Mouse (Mus musculus) layer of hippocampus, adult 2 months (tissue): ENCODE data around the gene Arl15. TPM values are rescaled to one million over a fixed set of nuclear protein-coding genes. Genes with fewer than 3 reads are reported as not detected.

Experiments used
- DNase-seq, 2 experiments: peaks; one replicate each; pipeline ENCODE4 v3.0.0; 2022; ENCODE audit warnings: low spot score in 2 of 2
- H3K27ac ChIP-seq: fragments of 200-600 bp; 2 replicates; pipeline ENCODE4 v1.8.1; 2022
- H3K4me3 ChIP-seq: fragments of 200-600 bp; 2 replicates; pipeline ENCODE4 v1.8.1; 2022; ENCODE audit warnings: mild to moderate bottlenecking
- CTCF ChIP-seq: fragments of 200-600 bp; conservative IDR thresholded peaks from 2 replicates; pipeline ENCODE4 v1.8.1; 2022; ENCODE audit warnings: antibody characterized with exemption, mild to moderate bottlenecking, moderate library complexity
- total RNA-seq, 2 experiments: library from RNA; stranded (reverse); gene quantifications; 2 replicates each; pipeline ENCODE4 v1.2.3; 2021

The Arl15 gene
- total RNA-seq, 2 experiments from 2014 or later = 61.7 to 67.0 TPM

- no peak for DNase-seq
- Histone ChIP-seq H3K4me3 (no peak overlapping the region), H3K27ac (no peak overlapping the region)
- TF ChIP-seq CTCF = no peak
These were observed 190.2 kb downstream of the Arl15 start for GRCm38 (mm10) chr13:113984491-113984890.

DNA sequence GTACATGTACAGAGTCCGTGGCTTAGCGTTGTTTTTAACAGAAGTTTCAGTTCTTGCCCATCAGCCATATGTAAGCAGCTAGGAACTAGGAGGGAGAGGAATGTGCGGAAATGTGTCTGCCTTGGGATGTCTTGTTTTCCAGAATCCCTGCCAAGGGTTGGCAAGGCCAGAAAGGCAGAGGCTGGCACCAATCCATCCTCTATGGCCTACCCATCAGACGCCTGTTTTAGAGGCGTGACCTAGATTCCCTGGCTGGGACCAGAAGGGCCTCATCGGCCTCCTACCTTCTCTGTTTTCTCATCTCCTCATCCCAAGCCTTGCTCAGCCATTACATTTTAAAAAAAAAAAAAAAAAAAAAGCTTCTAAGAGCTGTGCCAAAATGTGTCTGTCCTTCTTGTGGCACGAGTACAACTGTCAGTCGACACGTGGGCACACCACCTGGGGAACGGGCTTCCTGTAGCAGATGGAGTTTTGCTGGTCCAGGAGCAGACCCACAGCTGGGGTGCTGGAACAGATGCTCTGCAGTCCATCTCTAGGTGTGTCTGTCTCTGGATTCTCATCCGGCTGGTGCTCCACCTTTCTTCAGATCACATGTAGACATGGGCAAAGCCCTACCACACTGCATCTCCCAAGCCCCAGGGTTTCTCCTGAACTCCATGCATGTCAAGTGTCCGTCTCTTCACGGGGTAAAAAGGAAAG is 192.7 kb downstream of the Arl15 start:
- Histone ChIP-seq H3K4me3 (no peak overlapping the region), H3K27ac (no peak overlapping the region)
- no peak for TF ChIP-seq CTCF
- DNase-seq = no peak

DNA sequence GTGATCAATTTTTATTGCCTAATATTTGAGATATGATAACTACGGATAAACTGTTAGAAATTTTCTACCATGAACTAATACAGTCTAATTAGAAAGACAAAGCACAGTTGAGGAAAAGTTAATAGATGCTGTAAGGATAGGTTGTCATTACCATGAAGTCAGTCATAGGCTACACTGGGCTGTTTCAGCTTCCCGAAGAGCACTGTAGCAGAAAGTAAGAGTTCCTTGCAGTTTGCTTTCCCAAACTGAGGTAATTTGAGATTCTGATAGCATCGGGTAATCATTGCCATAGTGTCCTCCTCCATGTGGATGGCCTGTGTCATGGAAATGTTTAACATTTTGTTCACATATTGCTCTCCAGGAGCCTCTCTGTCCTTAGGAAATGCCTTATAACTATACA is 195.9 kb downstream of the Arl15 start:
- H3K27ac ChIP-seq = no peak overlapping the region
- no peak for DNase-seq
- no peak for TF ChIP-seq CTCF
- H3K4me3 ChIP-seq = no peak overlapping the region

- Histone ChIP-seq H3K27ac (no peak overlapping the region), H3K4me3 (no peak overlapping the region)
- no peak for DNase-seq
- no peak for TF ChIP-seq CTCF
These were observed 196.4 kb downstream of the Arl15 start for GRCm38 (mm10) chr13:113990701-113991100.

DNA sequence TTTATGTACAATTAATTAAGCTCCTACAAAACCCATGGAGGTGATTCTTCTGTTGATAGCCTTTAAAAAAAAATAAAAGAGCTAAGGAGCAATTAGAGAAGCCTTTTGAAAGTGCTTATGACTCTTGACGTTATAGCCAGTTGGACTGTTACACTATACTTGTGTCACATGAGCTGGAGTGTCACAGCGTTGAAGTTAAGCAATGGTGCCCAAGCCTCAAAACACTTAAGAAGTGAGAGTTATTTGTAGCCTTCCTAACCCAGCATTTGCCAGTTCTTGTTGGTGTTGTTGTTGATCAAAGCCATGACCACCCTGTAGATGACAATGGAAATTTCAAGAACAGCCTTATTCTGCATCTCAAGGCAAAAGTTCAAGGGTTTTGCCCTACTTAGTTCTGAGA is 198.8 kb downstream of the Arl15 start:
- no peak overlapping the region for H3K27ac ChIP-seq
- no peak for TF ChIP-seq CTCF
- H3K4me3 ChIP-seq = no peak overlapping the region
- no peak for DNase-seq

DNA sequence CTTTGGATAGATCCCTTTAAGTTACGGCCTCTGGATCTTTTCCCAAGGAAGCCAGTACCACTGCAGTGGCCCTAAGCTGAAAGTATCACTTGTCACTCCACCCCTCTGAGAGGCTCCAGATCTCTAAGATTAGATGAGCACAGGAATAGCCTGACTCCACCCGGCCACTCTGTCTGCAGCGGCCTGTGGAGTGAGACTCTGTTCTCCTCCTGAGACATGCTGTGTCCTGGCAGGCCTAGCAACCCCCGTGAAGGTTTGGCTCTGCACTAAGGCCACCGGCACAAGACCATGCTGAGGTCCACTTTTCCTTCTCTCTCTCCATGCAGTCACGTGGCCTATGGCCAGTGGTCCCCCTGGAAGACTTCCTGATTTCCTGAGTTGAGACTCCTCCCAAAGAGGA is 200.3 kb downstream of the Arl15 start:
- H3K27ac ChIP-seq = no peak overlapping the region
- TF ChIP-seq CTCF = no peak
- DNase-seq = no peak
- H3K4me3 ChIP-seq = no peak overlapping the region

DNA sequence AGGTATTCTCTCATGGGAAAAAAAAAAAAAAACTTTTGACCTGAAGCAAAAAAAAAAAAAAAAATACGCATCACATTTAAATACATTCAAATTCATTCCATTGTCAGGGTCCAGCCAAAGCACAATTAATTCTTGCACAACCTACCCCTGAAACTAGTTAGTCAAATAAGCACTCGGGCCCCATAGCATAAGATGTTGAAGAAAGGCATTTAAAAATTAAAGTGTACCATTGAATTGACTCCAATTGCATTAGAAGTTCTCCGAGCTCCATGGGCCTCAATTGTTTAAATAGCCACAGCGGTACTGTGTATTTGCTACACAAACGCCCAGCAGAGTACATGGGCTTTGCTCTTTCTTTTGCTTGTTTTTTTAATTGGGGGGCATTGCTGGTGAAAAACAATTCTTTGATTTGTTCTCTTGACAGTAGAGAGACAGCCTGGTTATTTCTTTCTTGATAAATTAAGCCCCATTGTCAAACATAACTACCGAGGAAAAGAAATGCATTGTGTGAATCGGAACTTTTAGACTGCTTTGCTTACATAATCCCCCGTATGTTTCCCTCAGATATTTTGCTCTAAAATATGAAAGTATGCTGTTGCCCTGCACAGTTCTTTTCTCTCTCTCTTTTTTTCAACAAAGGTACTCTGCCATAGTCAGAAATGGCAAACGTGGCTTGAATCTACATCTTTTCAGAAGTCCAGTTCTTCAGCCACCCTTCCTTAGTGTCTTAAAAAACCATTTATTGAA is 201.4 kb downstream of the Arl15 start:
- Histone ChIP-seq H3K27ac (no peak overlapping the region), H3K4me3 (no peak overlapping the region)
- TF ChIP-seq CTCF = no peak
- DNase-seq = no peak

DNA sequence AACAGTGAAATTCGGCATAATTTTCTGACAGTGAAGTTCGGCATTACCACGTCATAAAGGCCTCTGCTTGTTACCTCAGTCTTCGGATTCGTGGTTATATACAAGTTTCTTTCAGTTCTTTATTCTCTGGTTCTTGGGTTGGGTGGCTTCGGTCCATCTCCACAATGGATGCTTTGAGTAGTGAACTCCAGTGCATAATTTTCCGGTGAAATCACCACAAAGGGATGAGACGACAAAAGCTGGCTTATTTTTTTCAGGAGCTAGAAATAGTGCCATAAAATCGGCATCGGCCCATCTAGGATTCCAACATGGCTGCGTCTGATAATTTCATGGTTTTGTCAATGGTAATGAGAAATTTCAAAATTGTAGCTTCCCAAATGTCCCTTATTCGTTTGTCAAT is 204.5 kb downstream of the Arl15 start:
- DNase-seq = no peak
- no peak overlapping the region for H3K27ac ChIP-seq
- TF ChIP-seq CTCF = no peak
- no peak overlapping the region for H3K4me3 ChIP-seq

GRCm38 (mm10) chr13:114003463-114003862 is 209.2 kb downstream of the Arl15 start:
- DNase-seq = no peak
- no peak overlapping the region for H3K27ac ChIP-seq
- no peak overlapping the region for H3K4me3 ChIP-seq
- TF ChIP-seq CTCF = no peak

GRCm38 (mm10) chr13:114004191-114004590 is 209.9 kb downstream of the Arl15 start:
- TF ChIP-seq CTCF = no peak
- no peak overlapping the region for H3K27ac ChIP-seq
- H3K4me3 ChIP-seq = no peak overlapping the region
- no peak for DNase-seq

GRCm38 (mm10) chr13:114009786-114010185 is 215.5 kb downstream of the Arl15 start:
- H3K4me3 ChIP-seq = no peak overlapping the region
- no peak overlapping the region for H3K27ac ChIP-seq
- no peak for DNase-seq
- TF ChIP-seq CTCF = no peak

- DNase-seq = no peak
- Histone ChIP-seq H3K4me3 (no peak overlapping the region), H3K27ac (no peak overlapping the region)
- no peak for TF ChIP-seq CTCF
These were observed 216.2 kb downstream of the Arl15 start for GRCm38 (mm10) chr13:114010521-114010920.

DNA sequence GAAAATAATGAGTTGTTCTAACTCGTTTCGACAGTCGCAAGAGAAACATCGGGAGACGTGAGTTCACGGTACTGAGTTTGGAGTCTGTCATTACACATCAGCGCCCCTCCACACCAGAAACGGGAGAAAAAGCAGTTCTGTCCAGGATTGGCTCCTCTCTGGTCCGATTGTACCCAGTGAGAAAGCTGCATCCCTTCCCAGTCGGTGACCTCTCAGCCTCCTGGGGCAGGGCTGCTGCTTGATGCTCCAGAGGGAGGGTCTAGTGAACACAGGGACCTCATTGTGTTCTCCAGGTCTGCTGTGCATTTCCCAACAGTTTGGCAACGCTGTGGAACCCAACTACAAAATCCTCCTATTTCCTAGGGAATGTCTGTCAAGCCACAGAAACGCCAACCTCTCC is 216.7 kb downstream of the Arl15 start:
- no peak for TF ChIP-seq CTCF
- no peak overlapping the region for H3K4me3 ChIP-seq
- no peak for DNase-seq

DNA sequence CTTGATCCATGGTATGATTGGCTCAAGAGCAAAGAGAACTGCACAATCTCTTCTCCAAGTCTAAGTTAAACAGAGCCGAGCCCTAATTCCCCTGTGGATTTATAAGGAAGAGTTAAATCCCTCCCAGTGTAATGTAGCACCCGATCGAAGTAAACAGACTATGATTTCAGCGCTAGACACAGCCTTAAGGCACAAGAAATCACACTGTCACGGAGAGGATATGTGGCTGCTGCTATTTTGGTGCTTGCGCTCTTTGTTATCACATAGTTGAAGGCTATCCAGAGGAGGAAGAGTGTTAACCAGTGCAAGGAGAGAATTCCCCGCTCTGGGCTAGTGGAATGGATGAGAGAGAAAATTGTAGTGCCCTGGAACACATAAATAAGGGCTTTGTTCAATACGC is 223.6 kb downstream of the Arl15 start:
- DNase-seq = no peak
- Histone ChIP-seq H3K4me3 (no peak overlapping the region), H3K27ac (no peak overlapping the region)
- no peak for TF ChIP-seq CTCF

More for the DNA sequence above, 216.7 kb downstream of the Arl15 start:
- no peak overlapping the region for H3K27ac ChIP-seq
